Mouse (Mus musculus) 3T3-L1 (cell line): ENCODE results near the gene Cdc42se2.

Experiments
- DNase-seq: peaks from one replicate; pipeline ENCODE4 v3.0.0-alpha.2; 2015; ENCODE audit warnings: low read depth, low spot score

The Cdc42se2 gene

DNA sequence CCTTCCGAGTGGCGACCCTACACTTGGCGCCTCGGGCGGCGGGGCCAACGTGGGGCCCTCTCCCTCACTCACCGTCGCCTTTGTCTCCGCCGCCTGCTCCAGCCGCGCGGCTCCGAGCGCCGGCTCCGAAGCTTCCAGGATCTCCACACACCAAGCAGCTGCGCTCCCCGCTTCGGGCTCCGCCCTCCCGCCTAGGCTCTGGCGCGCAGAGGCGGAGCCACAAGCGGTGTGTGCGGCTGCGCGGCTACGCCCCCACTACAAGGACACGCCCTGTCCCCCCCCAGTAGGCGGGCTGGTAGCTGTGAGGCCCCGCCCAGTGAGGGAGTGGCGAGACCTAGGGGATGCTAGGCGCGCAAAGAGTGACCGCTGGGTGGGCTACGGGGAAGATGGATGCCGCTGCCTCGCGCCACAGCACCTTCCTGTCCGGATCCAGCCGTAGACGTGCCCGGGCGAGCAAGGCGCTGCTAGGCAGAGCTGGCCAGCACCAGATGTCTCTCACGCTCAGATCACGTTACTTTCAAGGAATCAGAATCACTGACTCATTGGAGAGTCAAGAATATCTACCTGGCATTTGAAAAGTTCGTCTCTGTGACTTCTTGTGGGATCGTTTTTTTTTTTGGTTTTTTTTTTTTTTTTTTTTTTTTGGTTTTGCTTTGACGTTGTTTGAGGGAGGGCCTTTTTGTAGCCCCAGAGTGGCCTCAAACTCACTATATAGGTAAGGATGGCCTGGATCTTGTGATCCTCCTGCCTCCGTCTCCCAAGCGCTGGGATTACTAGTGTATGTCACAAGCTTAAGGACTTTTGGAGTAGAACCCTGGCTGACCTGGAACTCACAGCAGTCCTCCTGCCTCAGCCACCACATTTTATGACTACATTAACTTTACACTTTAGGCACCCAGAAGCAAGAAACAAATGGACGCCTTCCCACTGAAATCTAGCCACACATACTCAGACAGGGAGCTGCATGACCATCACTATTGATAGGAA lies at the start of gene Cdc42se2:
Gene Cdc42se2, minus strand, starts transcription at position 188 of the 987 bp plus-strand sequence.
- DNase-seq: peak; percentile 87

DNA sequence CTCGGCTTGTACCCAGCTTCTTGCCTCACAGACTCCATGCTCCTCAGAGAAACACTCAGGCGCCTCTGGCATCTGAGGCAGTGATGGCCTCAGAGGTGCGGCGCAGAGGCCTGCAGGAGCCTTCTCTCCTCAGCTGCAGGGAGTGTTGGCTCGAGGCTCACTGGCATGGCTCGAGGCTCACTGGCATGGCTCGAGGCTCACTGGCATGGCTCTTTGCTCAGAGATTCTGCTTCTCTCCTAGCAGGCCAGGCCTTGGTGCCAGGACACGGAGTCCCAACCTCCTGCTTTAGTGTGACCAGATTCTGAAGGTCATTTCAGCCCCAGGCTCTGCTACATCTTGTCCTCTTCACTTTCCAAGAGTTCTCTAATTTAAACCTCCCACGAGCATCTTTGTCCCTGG lies 48.6 kb upstream of the Cdc42se2 start:
- no peak for DNase-seq

DNA sequence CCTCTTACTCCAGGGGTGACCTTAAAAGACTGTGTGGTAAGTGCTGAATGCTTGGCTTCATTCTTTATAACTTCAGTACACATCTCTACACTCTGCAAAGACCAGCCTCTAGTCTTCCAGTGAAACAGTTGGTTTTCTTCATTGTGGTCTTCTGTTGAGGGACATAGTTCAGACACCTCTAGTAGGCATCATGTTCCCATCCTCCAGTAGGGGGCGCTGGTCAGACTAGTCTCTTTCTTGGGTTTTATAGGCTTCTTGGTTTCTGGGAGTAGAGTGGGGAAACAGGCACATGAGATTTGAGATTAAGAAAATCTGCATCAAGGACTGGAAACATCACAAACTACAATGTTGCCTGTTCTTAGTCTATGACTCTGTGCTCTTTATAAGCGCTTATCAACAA lies 47.1 kb upstream of the Cdc42se2 start:
- DNase-seq: peak; percentile 16

DNA sequence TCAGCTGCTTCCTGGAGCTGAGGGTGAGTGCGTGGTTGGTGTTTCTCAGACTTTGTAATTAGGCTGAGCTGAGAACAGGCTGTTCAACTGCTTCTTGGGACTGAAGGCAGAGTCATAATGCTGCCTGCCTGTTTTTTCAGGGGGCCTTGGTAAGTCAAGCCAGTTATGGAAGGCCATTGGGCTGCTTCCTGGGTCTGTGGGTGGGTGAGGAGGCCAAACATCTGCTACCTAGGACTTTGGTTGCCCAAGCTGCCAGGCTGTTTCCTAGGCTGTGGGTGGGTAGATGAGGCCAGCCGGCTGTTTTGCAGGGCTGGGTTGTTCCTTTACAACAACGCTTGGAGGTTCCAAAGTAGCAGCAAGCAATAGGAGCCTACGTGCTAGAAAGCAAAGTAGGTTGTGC lies 46.4 kb upstream of the Cdc42se2 start:
- DNase-seq: no peak

DNA sequence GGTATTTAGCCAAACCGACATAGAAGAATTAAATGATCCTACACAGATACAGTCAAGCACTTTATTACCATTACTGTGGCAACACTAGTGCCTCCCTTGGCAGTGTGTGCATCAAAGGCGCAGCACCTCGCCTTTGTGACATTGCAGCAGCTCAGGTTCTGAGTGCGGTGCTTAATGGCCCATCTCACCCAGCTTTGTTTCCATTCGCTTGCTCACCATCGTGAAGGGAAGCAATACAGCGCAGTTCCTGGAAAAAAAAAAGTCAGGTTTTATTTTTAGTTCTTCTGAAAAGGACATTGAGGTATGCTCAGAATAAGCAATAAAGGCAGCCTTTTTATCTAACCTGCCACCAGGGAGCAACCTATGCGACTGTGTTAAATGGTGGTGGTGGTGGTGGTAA lies 39.3 kb upstream of the Cdc42se2 start:
- no peak for DNase-seq

DNA sequence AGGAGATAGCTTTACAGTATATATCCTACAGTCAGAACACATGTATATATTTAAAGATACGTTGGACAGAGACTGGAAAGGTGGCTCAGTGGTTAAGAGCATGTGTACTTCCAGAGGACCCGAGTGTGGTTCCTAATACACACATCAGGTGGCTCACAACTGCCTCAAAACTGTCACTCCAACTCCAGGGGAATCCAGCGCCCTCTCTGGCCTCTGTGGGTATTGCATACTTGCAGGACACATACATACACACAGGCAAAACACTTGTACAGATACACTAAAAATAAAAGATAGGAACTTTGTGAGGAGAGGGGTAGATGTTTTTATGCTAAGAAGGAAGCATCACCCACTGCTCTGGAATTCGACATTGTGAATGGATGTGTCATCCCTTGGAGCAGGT lies 38.3 kb upstream of the Cdc42se2 start:
- DNase-seq: no peak

DNA sequence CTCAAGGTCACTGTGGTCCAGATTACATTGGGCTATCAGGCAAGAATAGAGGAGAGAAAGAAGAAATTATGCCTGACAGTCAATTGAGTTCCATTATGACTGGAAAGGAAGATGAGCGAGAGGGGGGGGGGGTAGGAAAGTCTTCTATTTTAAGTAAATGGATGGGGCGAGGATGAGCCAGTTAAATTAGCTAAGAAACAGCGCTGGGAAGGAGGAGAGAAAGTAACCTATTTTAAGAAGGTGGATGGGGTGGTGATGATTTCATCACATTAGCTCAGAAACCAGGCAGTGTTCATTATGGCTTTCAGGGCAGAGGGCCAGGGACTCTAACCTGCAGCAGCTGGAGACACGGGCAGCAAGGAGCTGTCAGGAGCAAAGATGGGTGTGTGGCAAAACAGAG lies 36.0 kb upstream of the Cdc42se2 start:
- no peak for DNase-seq

DNA sequence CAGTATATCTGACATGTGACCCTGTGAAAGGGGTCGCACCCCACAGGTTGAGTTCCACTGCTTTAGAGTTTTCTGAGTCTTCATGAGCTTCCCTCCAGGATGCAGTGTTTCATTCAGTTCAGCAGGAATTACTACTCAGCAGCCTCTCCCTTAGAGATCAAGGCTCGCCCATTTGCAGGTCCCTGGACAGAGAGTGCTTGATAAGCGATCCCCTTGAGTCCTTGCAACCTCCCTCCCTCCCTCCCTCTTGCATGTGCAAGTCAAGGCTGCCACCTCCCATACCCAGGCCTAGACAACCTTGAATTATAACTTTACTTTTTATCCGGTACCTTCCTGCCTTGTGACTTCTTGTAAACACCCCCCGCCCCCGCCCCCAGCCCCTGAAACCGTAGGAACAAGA lies 32.0 kb upstream of the Cdc42se2 start:
- DNase-seq: no peak

DNA sequence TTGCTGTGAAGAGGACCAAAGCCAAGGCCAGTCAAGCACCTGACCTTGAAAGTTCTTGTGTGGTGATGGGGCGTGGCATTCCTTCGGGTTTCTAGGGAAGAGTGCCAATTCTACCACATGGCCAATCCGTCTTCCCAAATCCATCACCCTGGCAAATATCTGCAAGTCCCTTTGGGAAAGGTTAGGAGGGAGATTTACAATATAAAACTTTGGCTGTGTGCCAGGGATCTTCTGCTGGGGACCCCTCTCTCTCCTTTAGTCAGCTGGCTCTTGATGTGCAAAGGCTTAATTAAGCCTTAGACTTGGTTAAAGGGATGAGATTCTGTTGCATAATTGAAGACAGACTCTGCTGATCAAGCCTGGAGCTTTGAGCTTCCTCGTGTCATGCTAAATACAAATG lies 30.0 kb upstream of the Cdc42se2 start:
- DNase-seq: no peak

DNA sequence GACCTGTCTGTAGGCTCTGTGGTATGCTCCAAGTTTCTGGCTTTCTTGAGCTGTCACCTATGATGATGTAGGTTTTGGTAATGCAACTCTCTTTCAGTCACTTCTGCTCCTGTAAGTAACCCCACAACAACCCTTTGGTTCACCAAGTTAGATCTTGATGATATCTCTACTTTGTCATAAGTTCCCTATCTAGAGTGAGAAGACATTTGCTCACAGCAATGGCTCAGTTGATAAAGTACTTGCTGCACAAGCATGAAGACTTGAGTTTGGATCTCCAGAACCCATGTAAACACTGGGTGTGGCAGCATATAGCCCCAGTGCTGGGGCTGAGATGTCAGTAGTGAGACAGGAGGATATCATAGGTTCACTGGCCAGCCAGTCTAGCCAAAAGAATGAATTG lies 28.2 kb upstream of the Cdc42se2 start:
- DNase-seq: no peak

DNA sequence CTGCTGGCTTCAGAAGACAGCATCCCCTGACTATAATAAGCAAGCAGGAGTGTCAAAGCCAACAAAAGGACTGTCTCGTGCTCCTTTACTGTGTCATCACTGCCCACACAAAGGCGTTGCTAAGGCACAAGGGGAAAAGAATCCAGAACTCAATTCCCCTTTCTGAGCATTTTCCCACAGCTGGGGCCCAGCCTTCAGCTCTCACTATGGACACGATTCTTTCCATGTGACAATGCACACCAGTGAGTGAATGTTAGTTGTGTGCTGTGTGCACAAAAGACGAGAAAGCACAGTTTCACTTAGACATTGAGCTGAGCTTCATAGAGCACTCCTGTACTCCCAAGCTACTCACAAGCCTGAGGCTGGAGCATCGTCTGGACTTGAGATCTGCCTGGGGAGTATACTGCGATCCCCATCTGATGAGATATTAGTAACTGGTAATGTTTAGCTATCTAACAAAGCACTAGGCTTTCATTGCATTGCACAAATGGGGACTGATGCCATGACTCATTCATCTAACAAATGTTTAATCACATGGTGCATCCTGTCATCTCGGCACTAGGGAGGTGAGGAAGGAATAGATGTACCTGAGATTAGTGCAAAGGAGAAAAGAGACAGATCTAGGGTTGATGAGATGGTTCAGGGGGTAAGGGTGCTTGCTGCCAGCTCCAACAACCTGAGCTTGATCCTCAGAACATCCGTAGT lies 25.5 kb upstream of the Cdc42se2 start:
- DNase-seq: peak; percentile 12

DNA sequence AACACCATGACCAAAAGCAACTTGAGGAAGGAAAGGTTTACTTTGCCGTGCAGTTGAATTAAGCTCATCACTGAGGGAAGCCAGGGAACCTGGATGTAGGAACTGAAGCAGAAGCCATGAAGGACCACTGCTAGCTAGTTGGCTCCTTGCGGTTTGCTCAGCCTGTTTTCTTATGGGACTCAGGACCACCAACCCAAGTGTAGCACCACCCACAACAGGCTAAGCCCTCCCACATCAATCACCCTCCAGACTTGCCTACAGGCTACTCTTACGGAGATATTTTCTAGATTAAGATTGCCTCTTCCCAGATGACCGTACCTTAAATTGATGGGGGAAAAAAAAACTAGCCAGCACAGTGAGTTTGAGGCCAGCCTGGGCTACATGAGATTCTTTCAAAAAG lies 24.8 kb upstream of the Cdc42se2 start:
- no peak for DNase-seq

DNA sequence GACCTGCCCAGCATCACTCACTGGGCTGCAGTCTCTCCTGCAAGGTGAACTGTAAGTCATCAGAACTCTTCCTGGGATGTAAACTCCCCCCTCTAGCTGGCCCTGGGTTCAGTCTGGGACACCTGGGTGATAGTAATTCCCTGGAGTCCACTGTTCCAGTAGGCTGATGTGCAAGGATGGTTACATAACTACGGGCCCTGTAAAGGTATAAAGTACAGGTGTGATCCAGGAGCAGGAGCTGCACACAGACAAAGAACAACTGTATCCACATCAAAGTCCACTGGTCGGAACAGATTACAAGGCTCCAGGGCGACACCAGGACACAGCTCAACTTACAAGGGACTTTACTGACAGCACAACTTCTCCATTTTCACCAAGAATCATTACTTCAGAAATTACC lies 23.6 kb upstream of the Cdc42se2 start:
- no peak for DNase-seq

DNA sequence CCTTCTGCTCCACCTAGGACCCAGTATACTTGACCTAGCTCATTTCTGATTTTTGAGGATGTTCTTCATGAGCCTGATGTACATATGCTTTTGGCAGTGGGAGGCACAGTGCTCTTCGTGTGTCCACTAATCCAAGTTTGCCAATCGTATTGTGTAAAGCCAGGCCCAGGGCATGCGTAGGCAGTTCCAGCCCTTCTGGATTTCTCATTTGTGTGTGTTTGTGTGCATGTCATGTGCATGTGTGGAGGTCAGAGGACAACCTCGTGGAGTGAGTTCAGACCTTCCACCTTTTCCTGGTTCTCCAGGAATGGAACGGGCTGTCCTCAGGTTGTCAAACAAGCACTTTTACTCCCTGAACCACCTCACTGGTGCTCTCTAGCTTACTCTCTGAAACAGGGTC lies 22.1 kb upstream of the Cdc42se2 start:
- DNase-seq: no peak

DNA sequence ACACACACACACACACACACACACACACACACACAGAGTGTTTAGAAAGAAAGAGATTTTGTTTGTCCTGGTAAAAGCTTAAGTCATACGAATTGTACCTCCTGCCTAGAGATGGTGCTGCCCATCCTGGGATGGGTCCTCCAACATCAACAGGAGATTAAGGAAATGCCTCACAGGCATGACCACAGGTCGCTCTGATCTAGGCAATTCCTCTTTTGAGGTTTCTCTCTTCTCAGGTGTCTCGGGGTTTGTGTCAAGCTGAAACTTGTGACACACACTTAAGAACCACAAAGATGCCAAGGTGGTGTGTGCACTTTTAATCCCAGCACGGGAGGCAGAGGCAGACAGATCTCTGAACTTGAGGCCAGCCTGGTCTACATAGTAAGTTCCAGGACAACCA lies 20.7 kb upstream of the Cdc42se2 start:
- DNase-seq: no peak

DNA sequence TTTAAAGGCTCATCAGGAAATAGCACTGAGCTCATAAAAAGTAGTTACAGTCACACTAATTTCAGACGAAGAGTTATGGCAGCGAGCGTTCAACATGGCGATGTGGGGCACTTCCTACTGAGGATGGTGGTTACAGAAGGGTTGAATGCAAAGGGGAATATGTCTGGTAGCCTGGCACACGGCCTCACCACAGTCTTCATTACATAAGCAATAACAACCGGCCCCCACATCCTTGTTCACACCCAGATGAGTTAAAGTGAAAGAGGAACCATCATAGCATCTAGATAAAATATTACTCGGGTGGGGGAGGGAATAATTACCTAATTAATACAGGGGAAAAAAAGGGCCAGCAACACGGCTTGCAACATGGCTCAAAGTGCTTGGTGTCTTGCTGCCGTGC lies 20.2 kb upstream of the Cdc42se2 start:
- DNase-seq: no peak

DNA sequence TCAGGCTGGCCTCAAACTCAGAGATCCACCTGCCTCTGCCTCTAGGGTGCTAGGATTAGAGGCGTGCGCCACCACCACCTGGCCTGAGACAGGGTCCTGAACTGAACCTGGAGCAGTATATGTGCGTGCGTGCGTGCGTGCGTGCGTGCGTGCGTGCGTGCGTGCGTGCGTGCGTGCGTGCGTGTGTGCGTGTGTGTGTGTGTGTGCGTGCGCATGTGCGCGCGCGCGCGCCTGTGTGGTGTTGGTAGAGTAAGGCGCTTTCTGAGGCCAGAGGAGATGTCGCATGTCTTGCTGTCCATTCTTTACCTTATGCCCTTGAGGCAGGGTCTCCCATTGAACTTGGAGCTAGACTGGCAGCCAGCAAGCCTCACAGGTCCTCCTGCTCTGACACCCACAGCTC lies 19.4 kb upstream of the Cdc42se2 start:
- no peak for DNase-seq

DNA sequence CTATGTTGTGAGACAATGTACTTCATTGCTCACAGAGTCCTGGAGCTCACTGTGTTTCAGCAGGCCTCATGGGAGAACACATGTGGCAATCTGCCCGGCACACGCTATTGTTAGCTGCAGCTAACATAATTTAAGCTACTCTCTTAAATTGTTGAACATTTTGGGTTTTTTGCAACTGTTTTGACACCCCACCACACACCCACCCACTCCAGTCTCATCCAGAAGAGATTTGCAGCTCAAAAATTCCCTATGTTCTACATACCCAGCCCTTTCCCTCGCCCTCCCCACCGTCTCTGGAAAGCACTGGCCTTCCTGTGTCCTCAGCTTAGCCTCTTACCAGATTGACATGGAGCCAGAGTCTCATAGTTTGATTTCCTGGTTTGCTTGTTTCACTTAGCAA lies 17.7 kb upstream of the Cdc42se2 start:
- peak; percentile 35 for DNase-seq

DNA sequence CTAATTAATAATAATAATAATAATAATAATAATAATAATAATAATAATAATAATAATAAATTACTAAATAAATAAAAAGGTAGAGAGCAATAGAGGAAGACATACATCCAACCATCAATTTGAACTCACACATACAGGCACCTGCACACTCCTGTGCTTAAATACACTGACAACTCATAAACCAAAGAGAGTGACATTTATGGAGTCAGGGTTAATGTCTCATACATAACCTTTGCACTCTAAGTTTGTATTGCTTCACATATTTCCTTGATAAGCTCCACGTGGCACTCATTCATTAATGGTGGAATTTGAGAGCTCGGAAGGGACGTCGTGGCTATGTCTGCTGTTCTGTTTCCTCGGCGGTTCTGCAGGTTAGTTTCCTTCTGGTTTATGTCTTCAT lies 15.1 kb upstream of the Cdc42se2 start:
- no peak for DNase-seq

DNA sequence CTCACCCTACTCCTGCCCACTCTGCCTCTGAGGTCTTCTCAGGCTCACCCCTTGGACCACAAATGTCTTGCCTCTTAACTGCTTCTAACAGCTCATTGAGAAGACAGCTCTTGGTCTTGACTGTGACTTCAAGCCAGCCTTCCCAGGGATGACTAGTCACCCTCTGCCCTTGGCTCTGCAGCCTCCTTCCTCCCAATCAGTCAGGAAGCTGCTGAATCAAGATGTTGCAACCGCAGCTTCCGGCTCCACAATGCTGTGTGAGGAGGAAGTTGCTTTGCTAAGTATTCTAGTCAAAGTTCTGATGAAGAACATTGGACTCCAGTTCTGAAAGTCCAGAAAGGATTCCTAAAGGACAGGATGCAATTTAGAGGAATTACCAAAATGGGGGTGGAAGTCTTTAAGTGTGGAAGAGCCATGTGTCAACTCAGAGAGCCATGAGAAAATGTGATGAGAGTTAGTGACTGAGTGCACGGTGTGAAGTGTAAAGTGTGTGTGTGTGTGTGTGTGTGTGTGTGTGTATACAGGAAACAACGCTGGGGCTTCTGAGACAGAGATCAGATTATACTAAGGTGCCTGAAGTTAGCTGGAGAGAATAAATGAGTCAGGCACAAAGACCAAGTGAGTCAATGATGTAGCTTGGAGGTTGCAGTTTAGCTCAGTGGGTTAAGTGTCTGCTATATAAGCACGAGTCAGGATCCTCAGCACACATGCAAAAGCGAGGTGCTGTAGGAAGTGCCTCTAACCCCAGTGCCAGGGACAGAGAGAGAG lies 14.5 kb upstream of the Cdc42se2 start:
- DNase-seq: peak; percentile 67

DNA sequence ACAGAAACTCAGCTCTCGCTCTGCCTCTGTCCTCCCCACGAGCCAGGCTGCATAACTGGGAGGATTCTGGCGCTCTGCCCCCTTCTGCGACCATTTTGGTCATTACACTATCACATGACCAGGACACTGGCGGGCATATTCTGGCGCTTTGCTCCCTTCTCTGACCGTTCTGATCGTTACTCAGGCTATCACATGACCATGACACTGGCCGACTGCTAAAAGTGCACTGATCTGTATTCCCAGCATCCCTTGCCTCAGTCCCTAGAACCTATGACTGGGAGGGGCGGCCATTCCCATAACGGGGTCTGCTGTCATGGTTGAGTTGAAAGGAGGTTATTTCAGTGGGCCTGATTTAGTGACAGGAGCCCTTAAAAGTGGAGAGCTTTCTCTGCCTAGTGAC lies 9.1 kb upstream of the Cdc42se2 start:
- DNase-seq: no peak

DNA sequence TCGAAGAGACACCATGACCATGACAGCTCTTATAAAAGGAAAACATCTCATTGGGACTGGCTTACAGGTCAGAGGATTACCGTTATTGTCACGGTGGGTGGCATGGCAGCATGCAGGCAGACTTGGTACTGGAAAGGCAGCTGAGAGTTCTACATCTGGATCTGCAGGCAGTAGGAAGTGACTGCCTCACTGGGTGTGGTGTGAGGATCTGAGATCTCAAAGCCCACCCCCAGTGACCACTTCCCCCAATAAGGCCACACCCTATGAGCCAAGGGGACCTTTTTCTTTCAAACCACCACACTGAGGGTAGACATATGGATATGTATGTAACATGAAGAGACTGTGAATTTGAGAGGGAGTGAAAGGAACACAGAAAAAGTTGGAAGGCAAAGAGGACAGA lies 7.2 kb upstream of the Cdc42se2 start:
- no peak for DNase-seq
